Mouse (Mus musculus) erythroblast, embryonic 14.5 days (primary cell): ENCODE results near the gene Pga5. TPM values are rescaled to one million over a fixed set of nuclear protein-coding genes. Genes with fewer than 3 reads are reported as not detected.

Experiments
- H3K27me3 ChIP-seq: 2 replicates; pipeline ENCODE4 v1.6.1; 2012; ENCODE audit warnings: inconsistent platforms; ENCODE audit not compliant: control insufficient read depth
- H3K36me3 ChIP-seq: 2 replicates; pipeline ENCODE4 v1.6.1; 2012; ENCODE audit warnings: mild to moderate bottlenecking, inconsistent platforms; ENCODE audit not compliant: control insufficient read depth
- H3K4me1 ChIP-seq: 2 replicates; pipeline ENCODE4 v1.6.1; 2012; ENCODE audit warnings: inconsistent platforms; ENCODE audit not compliant: control insufficient read depth
- H3K4me3 ChIP-seq: replicated peaks from 2 replicates; pipeline ENCODE3; 2012; ENCODE audit warnings: moderate library complexity, mild to moderate bottlenecking, inconsistent platforms
- H3K9me3 ChIP-seq: 2 replicates; pipeline ENCODE4 v1.6.1; 2012; ENCODE audit warnings: low read length, inconsistent platforms, mixed read lengths; ENCODE audit not compliant: control insufficient read depth
- GATA1 ChIP-seq: IDR thresholded peaks from 2 replicates; pipeline ENCODE4 v1.6.1; 2012; ENCODE audit warnings: low read length, inconsistent platforms, mixed read lengths
- TAL1 ChIP-seq: IDR thresholded peaks from 3 replicates; pipeline ENCODE4 v1.6.1; 2012; ENCODE audit warnings: low read length, inconsistent platforms, mixed read lengths
- polyA plus RNA-seq: library from polyadenylated mRNA; stranded (reverse); fragments of >175 nt; gene quantifications from 2 replicates; pipeline ENCODE4 v1.2.3, GENCODE M21; 2012

Gene Pga5
- polyA plus RNA-seq, 1 experiment = not detected

DNA sequence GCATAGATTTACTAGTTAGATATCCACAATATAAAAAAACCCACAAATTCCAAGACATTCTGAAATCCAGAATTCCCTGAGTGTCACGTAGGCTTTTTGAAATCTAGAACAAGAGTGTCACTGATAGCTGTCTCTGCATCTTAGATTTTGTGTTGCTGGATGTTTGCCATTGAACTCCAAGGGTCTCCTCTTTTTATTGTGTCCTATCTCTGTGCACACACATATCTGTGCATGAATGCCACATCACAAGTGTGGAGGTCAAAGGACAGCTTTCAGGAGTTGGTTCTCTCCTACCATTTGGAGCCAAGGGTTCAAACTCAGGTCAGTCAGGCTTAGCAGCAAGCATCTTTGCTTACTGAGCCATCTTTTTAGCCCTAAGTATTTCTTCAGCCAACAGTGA is 30.0 kb upstream of the Pga5 start:
- H3K27me3 ChIP-seq = no peaks in the 10 kb centered on the region
- H3K4me3 ChIP-seq = no peak overlapping the region
- TF ChIP-seq GATA1 = no peak
- TF ChIP-seq TAL1 = no peak
- peaks cover 26% of the 10 kb centered on the region for H3K4me1 ChIP-seq
- peaks cover 78% of the 10 kb centered on the region for H3K36me3 ChIP-seq
- no peaks in the 10 kb centered on the region for H3K9me3 ChIP-seq

DNA sequence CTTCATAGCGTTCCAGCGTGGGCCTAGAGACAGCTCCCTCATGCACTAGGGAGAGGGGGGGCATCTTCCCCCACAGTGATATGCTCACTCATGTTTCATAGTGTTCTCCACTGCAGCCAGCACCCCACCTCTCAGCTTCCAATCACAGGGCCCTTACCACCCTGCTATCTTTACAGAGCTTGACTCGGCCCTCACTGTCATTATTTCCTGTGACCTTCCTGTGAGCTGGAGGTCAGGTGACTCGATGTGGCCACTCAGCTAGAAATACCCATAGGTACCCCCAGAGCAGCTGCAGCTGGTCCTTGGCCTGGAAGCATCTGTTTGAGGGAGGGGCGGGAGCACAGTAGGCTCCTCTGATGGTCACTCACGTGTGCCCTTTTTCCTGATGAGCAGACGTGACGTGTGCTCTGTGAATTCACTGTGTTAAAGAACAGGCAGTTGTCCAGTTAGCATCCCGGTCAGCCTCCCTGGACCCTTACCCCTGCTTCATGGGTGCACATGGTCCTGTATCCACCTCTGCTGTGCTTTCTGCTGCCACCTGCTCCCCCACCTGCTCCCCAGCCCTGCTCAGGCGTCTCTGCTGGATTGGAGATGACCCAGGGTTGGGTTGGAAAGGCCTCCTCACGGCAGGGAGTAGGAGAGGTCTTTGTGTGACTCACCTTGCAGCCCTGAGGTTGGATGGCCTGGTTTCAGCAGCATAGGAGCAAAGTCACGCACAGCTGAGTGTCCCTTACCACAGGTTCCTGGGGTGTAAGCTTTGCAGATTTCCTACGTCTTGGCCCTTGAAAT is 29.4 kb upstream of the Pga5 start:
- peaks cover 72% of the 10 kb centered on the region for H3K36me3 ChIP-seq

DNA sequence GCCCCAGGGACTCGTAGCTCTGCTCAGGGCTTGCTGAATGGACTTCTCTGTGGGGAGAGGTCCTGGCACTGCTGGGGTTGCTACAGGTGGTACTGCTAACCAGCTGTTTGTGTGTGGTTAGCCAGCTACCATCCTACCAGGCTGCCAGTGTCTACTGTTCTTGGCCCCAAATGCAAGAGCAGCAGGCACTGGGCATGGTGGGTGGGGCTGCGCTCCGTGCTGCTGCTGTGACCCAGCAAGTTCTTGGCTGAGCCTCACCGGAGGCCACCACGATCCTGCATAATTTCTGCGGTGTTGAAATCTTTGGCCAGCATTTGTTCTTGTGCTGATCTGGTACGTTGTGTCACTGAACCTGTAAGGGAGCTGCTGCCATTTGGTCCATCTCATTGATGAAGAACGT is 25.6 kb upstream of the Pga5 start:
- TF ChIP-seq TAL1 = no peak
- no peak for TF ChIP-seq GATA1

More for the DNA sequence above, 29.4 kb upstream of the Pga5 start:
- Histone ChIP-seq H3K27me3 (no peaks in the 10 kb centered on the region), H3K9me3 (no peaks in the 10 kb centered on the region), H3K4me1 (peaks cover 30% of the 10 kb centered on the region), H3K4me3 (no peak overlapping the region)
- TF ChIP-seq GATA1 = no peak
- TF ChIP-seq TAL1 = no peak

DNA sequence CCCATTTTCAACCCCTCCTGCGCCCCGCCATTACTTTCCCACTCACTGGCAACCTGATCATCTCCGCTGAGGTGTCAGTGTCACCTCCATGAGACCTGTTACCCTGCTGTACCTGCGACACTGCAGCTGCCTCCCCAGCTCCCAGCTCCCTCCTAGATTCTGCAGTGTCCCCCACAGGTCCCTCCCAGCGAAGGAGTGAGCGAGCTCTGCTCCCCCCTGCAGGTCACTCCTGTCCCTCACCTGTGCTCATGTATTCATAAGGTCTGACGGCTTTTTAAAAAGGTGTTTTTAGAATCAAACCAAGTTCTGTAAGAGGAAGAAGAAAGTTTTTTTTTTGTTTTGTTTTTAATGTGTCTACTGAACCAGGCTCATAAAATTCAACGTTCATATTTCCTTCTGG is 24.3 kb upstream of the Pga5 start:
- no peak for TF ChIP-seq TAL1
- TF ChIP-seq GATA1 = no peak
- peaks cover 21% of the 10 kb centered on the region for H3K36me3 ChIP-seq
- H3K27me3 ChIP-seq = no peaks in the 10 kb centered on the region
- H3K4me1 ChIP-seq = peaks cover 65% of the 10 kb centered on the region
- H3K4me3 ChIP-seq = no peak overlapping the region
- no peaks in the 10 kb centered on the region for H3K9me3 ChIP-seq

More for the DNA sequence above, 25.6 kb upstream of the Pga5 start:
- Histone ChIP-seq H3K27me3 (no peaks in the 10 kb centered on the region), H3K36me3 (peaks cover 33% of the 10 kb centered on the region), H3K4me3 (no peak overlapping the region), H3K9me3 (no peaks in the 10 kb centered on the region), H3K4me1 (peaks cover 53% of the 10 kb centered on the region)

GRCm38 (mm10) chr19:10701013-10701726 is 23.3 kb upstream of the Pga5 start:
- Histone ChIP-seq H3K4me1 (peaks cover 67% of the 10 kb centered on the region), H3K27me3 (no peaks in the 10 kb centered on the region), H3K9me3 (no peaks in the 10 kb centered on the region), H3K4me3 (no peak overlapping the region), H3K36me3 (peaks cover 15% of the 10 kb centered on the region)
- TF ChIP-seq TAL1 = no peak
- no peak for TF ChIP-seq GATA1

- no peaks in the 10 kb centered on the region for H3K27me3 ChIP-seq
- peaks cover 66% of the 10 kb centered on the region for H3K4me1 ChIP-seq
- no peak for TF ChIP-seq TAL1
- no peak for TF ChIP-seq GATA1
- H3K4me3 ChIP-seq = no peak overlapping the region
- H3K9me3 ChIP-seq = no peaks in the 10 kb centered on the region
- peaks cover 10% of the 10 kb centered on the region for H3K36me3 ChIP-seq
Observed at GRCm38 (mm10) chr19:10699851-10700250, 22.0 kb upstream of the Pga5 start.

DNA sequence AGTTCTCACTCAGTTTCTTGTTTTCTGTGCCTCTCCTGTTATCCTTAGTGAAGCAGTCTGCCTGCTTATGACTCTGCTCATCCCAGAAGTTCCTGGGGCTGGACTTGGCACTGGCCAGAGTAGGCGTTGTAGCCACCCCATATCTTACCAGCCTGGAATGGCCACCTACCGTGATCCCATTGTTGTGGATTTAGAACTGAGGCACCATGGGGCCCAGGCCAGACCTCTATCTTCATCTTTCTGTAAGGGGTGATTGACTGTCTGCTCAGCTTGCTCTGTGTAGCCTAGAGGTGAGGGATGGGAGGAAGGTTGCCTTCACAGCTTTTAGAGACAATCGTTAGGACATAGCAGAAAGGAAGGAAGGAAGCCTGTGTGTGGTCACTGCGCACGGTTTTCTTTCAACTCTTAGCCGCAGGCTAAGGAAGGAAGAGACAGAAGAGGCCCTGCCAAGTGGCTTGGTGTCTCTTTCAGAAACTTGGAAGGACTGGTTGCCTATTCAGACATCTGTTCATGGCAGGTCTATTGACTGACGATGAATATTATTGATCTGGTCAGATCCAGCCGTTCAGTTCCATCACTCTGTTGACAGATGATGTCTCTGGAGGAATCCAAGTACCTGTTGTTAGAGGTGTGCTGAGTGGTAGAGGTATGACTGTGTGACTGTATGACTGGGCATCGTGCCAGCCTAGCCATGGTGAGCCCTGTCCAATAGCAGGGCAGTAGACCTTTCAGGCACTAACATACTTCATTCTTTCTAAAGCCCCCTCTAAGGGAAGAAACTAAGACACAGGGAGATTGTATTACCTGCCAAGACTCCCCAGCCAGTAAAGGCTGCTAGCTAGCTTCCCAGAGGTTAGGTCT is 20.5 kb upstream of the Pga5 start:
- Histone ChIP-seq H3K36me3 (peaks cover 18% of the 10 kb centered on the region), H3K4me1 (peaks cover 65% of the 10 kb centered on the region), H3K4me3 (no peak overlapping the region), H3K27me3 (no peaks in the 10 kb centered on the region), H3K9me3 (no peaks in the 10 kb centered on the region)
- TF ChIP-seq TAL1 = no peak
- TF ChIP-seq GATA1 = no peak

GRCm38 (mm10) chr19:10695801-10696200 is 17.9 kb upstream of the Pga5 start:
- H3K27me3 ChIP-seq = no peaks in the 10 kb centered on the region
- H3K9me3 ChIP-seq = no peaks in the 10 kb centered on the region
- no peak overlapping the region for H3K4me3 ChIP-seq
- H3K4me1 ChIP-seq = peaks cover 63% of the 10 kb centered on the region
- peaks cover 29% of the 10 kb centered on the region for H3K36me3 ChIP-seq
- no peak for TF ChIP-seq GATA1
- no peak for TF ChIP-seq TAL1
